Mouse (Mus musculus): Measurements from ENCODE around the gene Nin. TPM values are rescaled to one million over a fixed set of nuclear protein-coding genes. Genes with fewer than 3 reads are reported as not detected.

The Nin gene
- total and polyA plus RNA-seq, 3 experiments = 48.4 to 49.1 TPM; not detected in 1

GRCm38 (mm10) chr12:70140542-70140941, 27.0 kb upstream of the Nin start:
- H3K4me1 ChIP-seq (ENCODE audit: control insufficient read depth in 1 of 2, insufficient read depth in 2 of 2, low read length in 2 of 2) = peaks cover 19 to 20% of the 10 kb centered on the region in 2 experiments
- H3K79me2 ChIP-seq (ENCODE audit: control insufficient read depth, insufficient read depth, low read length, poor library complexity) = no peaks in the 10 kb centered on the region
- no peaks in the 10 kb centered on the region for H3K27me3 ChIP-seq (ENCODE audit: control insufficient read depth in 1 of 2, insufficient read depth in 2 of 2, low read length in 2 of 2)
- peak; percentile 93 for DNase-seq (ENCODE audit: low read depth, low spot score)
- peak overlapping the region; percentile 44 for H3K9ac ChIP-seq (ENCODE audit: control insufficient read depth, low read depth, low read length, poor library complexity, severe bottlenecking)
- peaks cover 0 to 12% of the 10 kb centered on the region in 2 experiments; a peak in 2 of 4 replicates for H3K36me3 ChIP-seq (ENCODE audit: control insufficient read depth in 1 of 2, insufficient read depth in 2 of 2, low read length in 2 of 2)
- peak overlapping the region; percentile 82 for H3K27ac ChIP-seq (ENCODE audit: control insufficient read depth, low read depth, low read length)
- H3K9me3 ChIP-seq (replicated peaks; ENCODE audit: insufficient read depth, low read length) = no peaks in the 10 kb centered on the region
- H3K4me3 ChIP-seq (ENCODE audit: control insufficient read depth in 1 of 2, insufficient read depth in 1 of 2, low read depth in 2 of 2, low read length in 2 of 2) = peak overlapping the region in 1 of 2 experiments; percentile 15; a peak in 1 of 4 replicates
- TF ChIP-seq GABPA (IDR thresholded peaks at IDR 0.05; ENCODE audit: low read depth, low read length) (no peak), CHD1 (IDR thresholded peaks at IDR 0.05; ENCODE audit: low read depth, low read length) (0 out of 2 replicates have a peak, but pooled peaks have one; percentile 75), EP300 (IDR thresholded peaks at IDR 0.05; ENCODE audit: low read depth in 1 of 2, low read length in 2 of 2) (peak; percentile 73 to 82), RAD21 (IDR thresholded peaks at IDR 0.05; ENCODE audit: low read depth, low read length) (no peak), USF2 (IDR thresholded peaks at IDR 0.05; ENCODE audit: borderline replicate concordance in 1 of 2, insufficient read depth in 1 of 2, low read depth in 1 of 2, low read length in 2 of 2) (no peak), NELFE (IDR thresholded peaks at IDR 0.05; ENCODE audit: low read depth, low read length) (no peak), ELF1 (IDR thresholded peaks at IDR 0.05; ENCODE audit: low read depth, low read length) (peak; percentile 53; the same call in 1 of the 2 replicates), BHLHE40 (IDR thresholded peaks at IDR 0.05; ENCODE audit: borderline replicate concordance, low read depth, low read length) (no peak), POLR2A (IDR thresholded peaks at IDR 0.05; ENCODE audit: control insufficient read depth in 1 of 2, insufficient read depth in 1 of 2, low read depth in 1 of 2, low read length in 2 of 2, poor library complexity in 1 of 2) (peak in 1 of 2 experiments; percentile 48; a peak in 1 of 4 replicates), MAX (IDR thresholded peaks at IDR 0.05; ENCODE audit: low read length) (peak; percentile 20; the same call in 1 of the 2 replicates), TCF12 (IDR thresholded peaks at IDR 0.05; ENCODE audit: low read depth, low read length) (peak; percentile 69), JUND (IDR thresholded peaks at IDR 0.05; ENCODE audit: low read depth, low read length) (no peak), SMC3 (IDR thresholded peaks at IDR 0.05; ENCODE audit: low read depth, low read length) (no peak), RCOR1 (IDR thresholded peaks at IDR 0.05; ENCODE audit: low read depth, low read length) (peak; percentile 29; the same call in 1 of the 2 replicates), UBTF (IDR thresholded peaks at IDR 0.05; ENCODE audit: borderline replicate concordance, insufficient read depth, low read depth, low read length) (peak; percentile 86; the same call in 1 of the 2 replicates), CHD2 (IDR thresholded peaks at IDR 0.05; ENCODE audit: low read length) (no peak), MYC (IDR thresholded peaks at IDR 0.05; ENCODE audit: low read depth, low read length) (peak; percentile 62), KAT2A (conservative IDR thresholded peaks at IDR 0.05; ENCODE audit: low read depth, low read length) (no peak), ETS1 (IDR thresholded peaks at IDR 0.05; ENCODE audit: low read depth, low read length) (peak; percentile 67), MAZ (IDR thresholded peaks at IDR 0.05; ENCODE audit: low read depth, low read length) (no peak), ZKSCAN1 (IDR thresholded peaks at IDR 0.05; ENCODE audit: low read depth, low read length) (no peak; the same call in 1 of the 2 replicates), ZNF384 (IDR thresholded peaks at IDR 0.05; ENCODE audit: low read depth, low read length) (peak; percentile 97), HCFC1 (IDR thresholded peaks at IDR 0.05; ENCODE audit: low read depth, low read length) (peak; percentile 37; the same call in 1 of the 2 replicates), E2F4 (IDR thresholded peaks at IDR 0.05; ENCODE audit: borderline replicate concordance, low read depth, low read length) (no peak), NRF1 (IDR thresholded peaks at IDR 0.05; ENCODE audit: insufficient read depth, low read depth, low read length, poor library complexity, severe bottlenecking) (no peak), MYB (IDR thresholded peaks at IDR 0.05; ENCODE audit: low read depth, low read length) (no peak), SIN3A (IDR thresholded peaks at IDR 0.05; ENCODE audit: low read length) (no peak; the same call in 1 of the 2 replicates), TBP (IDR thresholded peaks at IDR 0.05; ENCODE audit: low read depth, low read length) (peak; percentile 87), ZC3H11A (IDR thresholded peaks at IDR 0.05; ENCODE audit: low read depth, low read length) (no peak), POLR2AphosphoS2 (IDR thresholded peaks at IDR 0.05; ENCODE audit: low read length) (no peak), MEF2A (IDR thresholded peaks at IDR 0.05; ENCODE audit: extremely low read depth, insufficient replicate concordance, low read depth, low read length, poor library complexity, severe bottlenecking) (no peak), CTCF (IDR thresholded peaks at IDR 0.05 in 2 of 3, conservative IDR thresholded peaks at IDR 0.05 in 1 of 3; ENCODE audit: control insufficient read depth in 1 of 3, insufficient read depth in 1 of 3, low read depth in 2 of 3, low read length in 3 of 3, poor library complexity in 1 of 3, severe bottlenecking in 1 of 3) (no peak), POLR2AphosphoS5 (IDR thresholded peaks at IDR 0.05; ENCODE audit: borderline replicate concordance, low read depth, low read length) (no peak), TAL1 (IDR thresholded peaks at IDR 0.05; ENCODE audit: low read length) (peak; percentile 47), GATA1 (IDR thresholded peaks at IDR 0.05; ENCODE audit: low read depth, low read length) (peak; percentile 19; the same call in 1 of the 2 replicates), ZMIZ1 (IDR thresholded peaks at IDR 0.05; ENCODE audit: low read depth, low read length) (no peak)

Data from MEL (cell line).